Mouse (Mus musculus) midbrain, embryonic 11.5 days (tissue): ENCODE results near the gene Zfhx3. TPM values are rescaled to one million over a fixed set of nuclear protein-coding genes. Genes with fewer than 3 reads are reported as not detected.
A peak's percentile ranks its signal among the peaks of the same experiment; 100 is the strongest.

Experiments
- ATAC-seq: fragments of 200-750 bp; cut with Nextera tagmentation; 2 replicates; pipeline ENCODE4 v1.8.0; 2017; ENCODE audit warnings: moderate TSS enrichment, moderate library complexity; ENCODE audit not compliant: low FRiP score
- DNase-seq: peaks from one replicate; pipeline ENCODE4 v3.0.0; 2015; ENCODE audit warnings: low spot score; ENCODE audit errors: missing footprints
- H3K27ac ChIP-seq: fragments of 300-500 bp; sonication (generic); 2 replicates; pipeline ENCODE4 v1.5.1; 2014; ENCODE audit warnings: low read depth, low read length
- H3K27me3 ChIP-seq: fragments of 300-500 bp; sonication (generic); 2 replicates; pipeline ENCODE4 v1.6.1; 2014; ENCODE audit warnings: mild to moderate bottlenecking, low read length, moderate library complexity, mixed read lengths; ENCODE audit not compliant: control insufficient read depth, insufficient read depth
- H3K36me3 ChIP-seq: fragments of 300-500 bp; sonication (generic); 2 replicates; pipeline ENCODE4 v1.6.1; 2014; ENCODE audit warnings: mild to moderate bottlenecking, low read length, moderate library complexity, mixed read lengths; ENCODE audit not compliant: control insufficient read depth, insufficient read depth
- H3K4me1 ChIP-seq: fragments of 300-500 bp; sonication (generic); 2 replicates; pipeline ENCODE4 v1.6.1; 2014; ENCODE audit warnings: low read length; ENCODE audit not compliant: control insufficient read depth, insufficient read depth
- H3K4me2 ChIP-seq: fragments of 300-500 bp; sonication (generic); 2 replicates; pipeline ENCODE4 v1.6.1; 2014; ENCODE audit warnings: mild to moderate bottlenecking, moderate library complexity
- H3K4me3 ChIP-seq: fragments of 300-500 bp; sonication (generic); 2 replicates; pipeline ENCODE4 v1.5.1; 2014; ENCODE audit warnings: low read depth, low read length
- H3K9ac ChIP-seq: fragments of 300-500 bp; sonication (generic); 2 replicates; pipeline ENCODE4 v1.6.1; 2014; ENCODE audit warnings: low read length
- H3K9me3 ChIP-seq: fragments of 300-500 bp; sonication (generic); 2 replicates; pipeline ENCODE4 v1.6.1; 2016; ENCODE audit warnings: low read length; ENCODE audit not compliant: control insufficient read depth
- WGBS: fragments of 180-500 bp; shearing (Covaris S2); extraction: QIAGEN DNeasy Blood & Tissue Kit; methylation state at CpG from one replicate; pipeline ENCODE4 v1.1.7; 2014; 5-methylcytosine and 5-hydroxymethylcytosine counted together
- polyA plus RNA-seq: library from polyadenylated mRNA; unstranded; fragments of >200 nt; fragmentation: Nextera tagmentation; extraction: Ambion mirVana; gene quantifications from 2 replicates; pipeline ENCODE4 v1.2.1, GENCODE M21; 2014

Zfhx3 gene
- polyA plus RNA-seq, 1 experiment from 2014 or later, result 23.4 TPM

GRCm38 (mm10) chr8:108470269-108470668 is 527.8 kb downstream of the Zfhx3 start:
- 91% methylated on average over 3 of the region's 3 CpGs for WGBS
- H3K27me3 ChIP-seq, result no peaks in the 10 kb centered on the region
- H3K9ac ChIP-seq, result no peak overlapping the region

GRCm38 (mm10) chr8:108474556-108474955 is 532.1 kb downstream of the Zfhx3 start:
- Histone ChIP-seq H3K27me3 (no peaks in the 10 kb centered on the region), H3K4me3 (no peak overlapping the region), H3K4me2 (no peak overlapping the region), H3K4me1 (no peaks in the 10 kb centered on the region), H3K27ac (no peak overlapping the region), H3K36me3 (no peaks in the 10 kb centered on the region), H3K9ac (no peak overlapping the region), H3K9me3 (no peaks in the 10 kb centered on the region)
- ATAC-seq (no peak), DNase-seq (no peak)
- WGBS, result 85% methylated on average over 10 of the region's 10 CpGs

More at GRCm38 (mm10) chr8:108470269-108470668, 527.8 kb downstream of the Zfhx3 start:
- no peak overlapping the region for H3K27ac ChIP-seq
- no peak for ATAC-seq
- no peaks in the 10 kb centered on the region for H3K36me3 ChIP-seq
- no peak overlapping the region for H3K4me2 ChIP-seq
- H3K4me1 ChIP-seq, result peaks cover 8% of the 10 kb centered on the region; the same call in 1 of the 2 replicates
- no peak overlapping the region for H3K4me3 ChIP-seq
- no peaks in the 10 kb centered on the region for H3K9me3 ChIP-seq
- DNase-seq, result no peak

GRCm38 (mm10) chr8:108478131-108478530 is 535.7 kb downstream of the Zfhx3 start:
- H3K4me2 ChIP-seq, result no peak overlapping the region
- H3K27me3 ChIP-seq, result no peaks in the 10 kb centered on the region
- ATAC-seq (no peak), DNase-seq (no peak)
- H3K27ac ChIP-seq, result no peak overlapping the region
- 94% methylated on average over 8 of the region's 8 CpGs for WGBS
- peaks cover 18% of the 10 kb centered on the region for H3K4me1 ChIP-seq
- no peak overlapping the region for H3K9ac ChIP-seq
- no peaks in the 10 kb centered on the region for H3K9me3 ChIP-seq
- no peaks in the 10 kb centered on the region for H3K36me3 ChIP-seq
- no peak overlapping the region for H3K4me3 ChIP-seq

DNA sequence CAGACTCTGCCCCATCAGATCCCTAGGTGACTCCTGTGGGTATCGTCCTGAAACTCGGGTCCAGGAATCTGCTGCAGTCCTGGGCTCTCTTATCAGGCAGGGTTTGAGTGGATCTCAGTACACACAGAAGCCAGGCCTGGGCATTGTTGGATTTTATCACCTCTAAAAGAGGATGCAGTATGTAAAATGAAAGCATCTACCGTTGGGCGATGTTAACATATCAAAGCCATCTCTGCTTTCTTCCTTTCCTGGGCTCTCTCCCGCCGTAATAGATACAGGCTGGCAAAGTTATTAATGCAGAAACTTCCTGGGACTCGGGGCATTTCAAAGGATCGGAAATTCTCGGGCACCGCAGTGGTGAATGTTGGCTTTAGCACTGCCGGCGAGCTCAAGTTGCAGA is 537.7 kb downstream of the Zfhx3 start:
- ATAC-seq (no peak), DNase-seq (peak; percentile 82)
- Histone ChIP-seq H3K9me3 (no peaks in the 10 kb centered on the region), H3K9ac (no peak overlapping the region), H3K27me3 (no peaks in the 10 kb centered on the region), H3K36me3 (no peaks in the 10 kb centered on the region), H3K4me1 (peaks cover 24% of the 10 kb centered on the region), H3K4me3 (no peak overlapping the region), H3K4me2 (no peak overlapping the region), H3K27ac (no peak overlapping the region)
- 78% methylated on average over 12 of the region's 12 CpGs for WGBS

DNA sequence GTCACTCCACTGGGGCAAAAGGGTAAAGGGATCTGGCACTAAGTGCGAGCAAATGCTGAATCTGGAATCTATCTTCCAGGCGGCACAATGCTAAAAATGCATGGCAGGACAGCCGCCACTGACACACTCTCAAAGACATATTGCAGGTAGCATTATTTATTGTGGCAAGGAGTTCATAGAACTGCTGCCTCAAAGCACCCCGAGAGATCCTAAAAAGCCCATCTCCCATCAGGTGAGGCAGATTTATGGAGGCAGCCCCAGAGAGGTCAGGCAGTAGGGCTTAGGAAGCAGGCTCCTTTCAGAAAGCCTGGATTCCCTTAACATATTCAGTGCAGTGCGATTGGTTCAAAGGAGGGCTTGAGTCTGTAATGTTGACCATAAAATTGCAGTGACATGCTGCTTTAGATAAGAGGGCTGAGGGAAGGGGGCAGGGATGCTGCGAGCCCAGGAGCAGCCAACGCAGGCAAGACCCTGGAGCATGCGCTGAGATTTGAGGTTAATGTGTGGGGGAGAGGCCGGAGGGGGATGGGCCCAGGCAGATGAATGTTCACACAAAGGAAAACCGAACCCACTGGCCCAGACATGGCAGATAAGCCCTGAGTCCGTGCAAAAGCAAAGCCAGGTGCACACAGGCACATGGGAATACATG is 538.8 kb downstream of the Zfhx3 start:
- H3K9ac ChIP-seq, result peak overlapping the region; percentile 56
- DNase-seq (peak; percentile 98), ATAC-seq (peak; percentile 97)
- WGBS, result 30% methylated on average over 11 of the region's 11 CpGs
- peak overlapping the region; percentile 86 for H3K27ac ChIP-seq
- H3K4me2 ChIP-seq, result no peak overlapping the region
- H3K9me3 ChIP-seq, result no peaks in the 10 kb centered on the region
- no peak overlapping the region for H3K4me3 ChIP-seq
- H3K36me3 ChIP-seq, result no peaks in the 10 kb centered on the region
- peaks cover 25% of the 10 kb centered on the region for H3K4me1 ChIP-seq
- no peaks in the 10 kb centered on the region for H3K27me3 ChIP-seq

GRCm38 (mm10) chr8:108496101-108496500 is 553.7 kb downstream of the Zfhx3 start:
- Histone ChIP-seq H3K4me3 (no peak overlapping the region), H3K9me3 (no peaks in the 10 kb centered on the region), H3K27me3 (no peaks in the 10 kb centered on the region), H3K4me1 (no peaks in the 10 kb centered on the region), H3K36me3 (no peaks in the 10 kb centered on the region), H3K9ac (0 out of 2 replicates have a peak overlapping the region, but pooled peaks have one; percentile 20), H3K4me2 (no peak overlapping the region), H3K27ac (no peak overlapping the region)
- ATAC-seq (no peak), DNase-seq (no peak)
- WGBS, result 85% methylated on average over 12 of the region's 12 CpGs

- no peak for ATAC-seq
- peaks cover 2% of the 10 kb centered on the region; the same call in 1 of the 2 replicates for H3K27me3 ChIP-seq
- no peak overlapping the region for H3K27ac ChIP-seq
- no peak for DNase-seq
- H3K9me3 ChIP-seq, result no peaks in the 10 kb centered on the region
- H3K9ac ChIP-seq, result no peak overlapping the region
- H3K4me1 ChIP-seq, result peaks cover 5% of the 10 kb centered on the region; the same call in 1 of the 2 replicates
- no peak overlapping the region for H3K4me2 ChIP-seq
- H3K4me3 ChIP-seq, result no peak overlapping the region
- 89% methylated on average over 3 of the region's 3 CpGs for WGBS
- no peaks in the 10 kb centered on the region for H3K36me3 ChIP-seq
These were observed 564.3 kb downstream of the Zfhx3 start for GRCm38 (mm10) chr8:108506779-108507178.

GRCm38 (mm10) chr8:108507769-108508168 is 565.3 kb downstream of the Zfhx3 start:
- ATAC-seq (no peak), DNase-seq (no peak)
- peaks cover 2% of the 10 kb centered on the region; the same call in 1 of the 2 replicates for H3K27me3 ChIP-seq
- WGBS, result 91% methylated on average over 3 of the region's 3 CpGs
- H3K4me3 ChIP-seq, result no peak overlapping the region
- no peak overlapping the region for H3K9ac ChIP-seq
- H3K4me1 ChIP-seq, result peaks cover 5% of the 10 kb centered on the region; the same call in 1 of the 2 replicates
- H3K27ac ChIP-seq, result no peak overlapping the region
- no peaks in the 10 kb centered on the region for H3K36me3 ChIP-seq
- no peak overlapping the region for H3K4me2 ChIP-seq
- no peaks in the 10 kb centered on the region for H3K9me3 ChIP-seq

GRCm38 (mm10) chr8:108510641-108511325 is 568.3 kb downstream of the Zfhx3 start:
- ATAC-seq, result peak; percentile 93
- no peak overlapping the region for H3K9ac ChIP-seq

More at GRCm38 (mm10) chr8:108510641-108511325, 568.3 kb downstream of the Zfhx3 start:
- H3K9me3 ChIP-seq, result no peaks in the 10 kb centered on the region
- H3K4me1 ChIP-seq, result peaks cover 5% of the 10 kb centered on the region; the same call in 1 of the 2 replicates
- H3K4me3 ChIP-seq, result no peak overlapping the region
- H3K27ac ChIP-seq, result 0 out of 2 replicates have a peak overlapping the region, but pooled peaks have one; percentile 37
- H3K27me3 ChIP-seq, result peaks cover 2% of the 10 kb centered on the region; the same call in 1 of the 2 replicates
- 22% methylated on average over 14 of the region's 14 CpGs for WGBS
- DNase-seq, result peak; percentile 90
- H3K4me2 ChIP-seq, result no peak overlapping the region
- H3K36me3 ChIP-seq, result no peaks in the 10 kb centered on the region
